Mouse (Mus musculus): ENCODE results near the gene Smg6. TPM values are rescaled to one million over a fixed set of nuclear protein-coding genes. Genes with fewer than 3 reads are reported as not detected.

Smg6 gene
- polyA plus RNA-seq, 1 experiment, result 39.3 TPM

GRCm38 (mm10) chr11:75212876-75213275 lies 287.3 kb downstream of the Smg6 start:
- TF ChIP-seq POLR2A (IDR thresholded peaks at IDR 0.05; ENCODE audit: borderline replicate concordance, extremely low read depth, insufficient read depth, insufficient read length, poor library complexity, severe bottlenecking) (no peak), CTCF (IDR thresholded peaks at IDR 0.05; ENCODE audit: borderline replicate concordance, extremely low read depth, insufficient read depth, insufficient read length) (no peak)
- DNase-seq (ENCODE audit: low read depth), result no peak

GRCm38 (mm10) chr11:75213372-75214080 lies 287.9 kb downstream of the Smg6 start:
- no peak for TF ChIP-seq POLR2A (IDR thresholded peaks at IDR 0.05; ENCODE audit: borderline replicate concordance, extremely low read depth, insufficient read depth, insufficient read length, poor library complexity, severe bottlenecking)
- TF ChIP-seq CTCF (IDR thresholded peaks at IDR 0.05; ENCODE audit: borderline replicate concordance, extremely low read depth, insufficient read depth, insufficient read length), result no peak
- peak; percentile 75 for DNase-seq (ENCODE audit: low read depth)

Other genes starting within 250 kb of the Smg6 start
- 103 and 130 TPM in 2 replicates for gene Pafah1b1, start 201.2 kb upstream of the Smg6 start, polyA plus RNA-seq (2012; rRNA removed)
- gene Mettl16, start 155.0 kb upstream of the Smg6 start, polyA plus RNA-seq (2012; rRNA removed), result 13.5 and 18.5 TPM in 2 replicates
- 21.5 and 33.4 TPM in 2 replicates for gene Mnt, start 94.9 kb upstream of the Smg6 start, polyA plus RNA-seq (2012; rRNA removed)
- 52.4 and 63.2 TPM in 2 replicates for gene Sgsm2, start 28.8 kb upstream of the Smg6 start, polyA plus RNA-seq (2012; rRNA removed)
- 20.5 and 25.0 TPM in 2 replicates for gene Tsr1, start 27.8 kb upstream of the Smg6 start, polyA plus RNA-seq (2012; rRNA removed)
- gene Srr, start 125 bp downstream of the Smg6 start, polyA plus RNA-seq (2012; rRNA removed), result 23.3 and 33.0 TPM in 2 replicates
- gene Hic1, start 243.7 kb downstream of the Smg6 start, polyA plus RNA-seq (2012; rRNA removed), result 8.3 and 11.7 TPM in 2 replicates

All from brain, embryonic 14.5 days (tissue).